Mouse (Mus musculus) A20 (cell line): ENCODE results near the gene Myo1h.

Source experiments
- DNase-seq: peaks from one replicate; pipeline ENCODE4 v3.0.0-alpha.2; 2011; ENCODE audit warnings: low read depth, low spot score

Gene Myo1h

GRCm38 (mm10) chr5:114288874-114289273 lies at the start of gene Myo1h:
Gene Myo1h, plus strand, starts transcription at chr5:114289166.
- DNase-seq = no peak

GRCm38 (mm10) chr5:114239737-114240136 lies 49.2 kb upstream of the Myo1h start:
- DNase-seq = no peak

DNA sequence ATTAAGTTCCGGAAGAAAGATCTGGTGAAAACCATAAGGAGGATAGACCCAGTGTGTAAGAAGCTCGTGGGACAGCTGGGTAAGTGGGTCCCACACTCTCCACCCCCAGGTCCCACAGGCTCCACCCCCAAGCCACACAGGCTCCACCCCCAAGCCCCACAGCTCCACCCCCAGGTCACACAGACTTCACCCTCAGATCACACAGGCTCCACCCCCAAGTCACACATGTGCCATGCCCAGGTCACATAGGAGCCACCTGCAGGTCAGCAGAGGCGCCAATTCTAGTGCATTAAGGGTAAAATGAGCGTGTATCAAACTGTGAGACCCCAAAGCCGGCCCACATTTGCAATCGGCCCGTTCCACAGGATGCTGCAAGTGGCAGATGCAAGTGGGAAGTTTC lies 42.5 kb upstream of the Myo1h start:
- peak; percentile 68 for DNase-seq

GRCm38 (mm10) chr5:114248174-114248589 lies 40.8 kb upstream of the Myo1h start:
- peak; percentile 86 for DNase-seq

DNA sequence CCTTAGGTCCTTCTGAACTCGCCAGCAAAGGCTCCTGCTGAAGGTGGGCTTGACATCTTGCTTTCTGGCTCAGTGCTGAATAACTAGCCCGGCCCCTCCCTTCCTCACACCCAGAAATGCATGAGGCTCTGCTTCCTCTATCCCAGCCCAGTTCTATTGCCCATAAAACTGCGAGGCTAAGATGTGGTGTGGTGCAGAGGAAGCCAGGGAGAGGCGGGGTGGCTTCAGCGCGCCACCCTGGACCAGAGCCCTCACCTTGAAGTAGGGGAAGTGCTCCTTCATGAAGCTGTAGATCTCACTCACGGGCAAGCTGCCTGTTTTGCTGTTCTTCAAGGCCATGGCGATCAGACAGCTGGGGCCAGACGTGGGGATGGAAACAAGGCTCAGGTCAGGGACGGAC lies 29.5 kb upstream of the Myo1h start:
- no peak for DNase-seq

- no peak for DNase-seq
Observed at GRCm38 (mm10) chr5:114261494-114261893, 27.5 kb upstream of the Myo1h start.

DNA sequence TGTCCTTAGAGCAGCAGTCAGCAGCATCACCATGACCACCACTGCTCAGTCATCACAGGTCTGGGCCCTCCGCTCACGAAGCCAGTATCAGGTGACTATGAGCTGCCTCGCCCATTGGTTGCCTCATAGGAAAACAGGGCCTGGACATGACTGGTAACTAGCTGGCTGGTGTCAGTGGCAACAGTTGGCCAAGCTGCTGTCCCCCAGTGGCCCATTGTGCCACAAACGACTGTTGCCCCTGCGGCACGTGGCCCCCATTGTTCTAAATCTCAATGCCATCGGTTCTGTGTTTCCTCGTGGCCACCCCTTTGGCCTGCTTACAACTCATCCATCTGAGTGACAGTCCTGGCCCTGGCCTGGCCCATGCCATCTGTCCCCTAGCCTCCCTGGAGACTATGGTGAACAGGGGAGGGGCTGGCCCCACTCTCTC lies 24.9 kb upstream of the Myo1h start:
- DNase-seq = no peak

DNA sequence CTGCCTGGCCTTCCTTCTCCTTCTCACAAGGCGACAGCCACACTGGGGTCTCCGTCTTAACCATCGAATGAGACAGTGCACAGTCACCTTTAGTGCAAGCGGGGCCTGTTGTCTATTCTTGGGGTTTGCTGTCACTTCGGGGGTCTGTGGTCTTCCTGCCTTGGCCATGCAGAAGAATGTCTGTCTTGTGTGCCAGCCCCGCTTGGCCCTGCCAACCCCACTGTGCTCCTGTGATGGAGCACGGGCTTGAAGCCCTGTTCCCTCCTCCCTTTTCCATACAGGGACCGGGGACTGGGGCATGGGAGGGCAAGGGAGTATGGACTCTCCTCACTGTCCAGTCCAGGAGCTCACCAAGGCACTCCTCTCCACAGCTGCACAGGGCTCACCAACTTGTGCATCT lies 24.2 kb upstream of the Myo1h start:
- DNase-seq = no peak

DNA sequence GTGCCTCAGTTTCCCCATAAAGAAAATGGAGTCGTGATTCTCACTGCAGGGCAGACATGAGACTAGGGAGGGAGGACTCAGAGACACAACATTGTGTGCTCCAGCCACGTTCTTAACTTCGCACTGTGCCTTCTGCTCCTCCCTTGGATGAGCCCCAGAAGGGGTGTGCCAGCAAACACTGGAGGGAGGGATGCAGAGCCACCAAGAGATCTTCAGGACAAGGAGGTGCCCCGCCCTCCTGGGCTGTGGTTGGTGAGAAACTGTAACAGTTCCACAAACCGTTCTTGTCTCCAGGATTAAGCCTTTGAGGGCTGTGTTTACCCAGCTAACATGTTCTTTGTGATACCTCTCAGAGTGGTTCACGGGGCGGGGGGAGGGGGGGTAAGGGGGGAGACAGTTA lies 20.3 kb upstream of the Myo1h start:
- DNase-seq = no peak

DNA sequence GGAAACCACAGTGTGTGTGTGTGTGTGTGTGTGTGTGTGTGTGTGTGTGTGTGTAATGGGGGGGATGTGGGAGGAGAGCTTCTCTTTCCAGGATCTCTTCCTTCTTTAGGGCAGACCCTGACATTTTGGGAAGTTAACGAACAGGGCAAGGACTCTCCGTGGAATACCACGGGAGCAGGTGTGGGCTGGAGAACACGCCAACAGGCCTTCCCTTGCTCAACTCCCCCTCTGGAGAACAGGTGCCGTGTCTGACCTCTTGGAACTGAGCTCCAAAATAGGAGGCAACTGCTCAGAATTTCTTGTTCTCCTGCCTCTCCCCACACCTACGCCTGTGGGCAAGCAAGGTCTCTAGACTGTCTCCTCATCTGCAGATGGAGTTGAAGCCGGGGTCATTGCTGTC lies 19.5 kb upstream of the Myo1h start:
- DNase-seq = no peak

DNA sequence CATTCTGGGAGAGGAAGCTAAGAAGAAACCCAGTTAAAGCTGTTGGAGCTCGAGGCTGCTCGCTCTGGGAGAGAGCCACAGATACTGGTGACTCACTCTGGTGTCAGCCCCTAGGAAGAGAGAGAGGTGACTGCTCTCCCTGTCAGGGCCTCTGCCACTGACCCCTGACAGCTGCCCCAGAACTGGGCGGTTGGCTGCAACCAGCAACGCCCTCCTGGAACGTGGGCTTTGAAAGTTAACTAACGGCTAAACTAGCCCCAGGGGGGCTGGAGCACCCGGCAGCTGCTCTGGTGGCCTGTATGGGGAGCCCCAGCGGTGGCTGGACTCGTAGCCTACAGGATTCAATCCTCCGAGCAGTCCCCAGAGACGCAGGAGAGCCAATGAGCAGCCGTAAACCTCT lies 19.0 kb upstream of the Myo1h start:
- DNase-seq = no peak

GRCm38 (mm10) chr5:114273693-114274402 lies 15.1 kb upstream of the Myo1h start, which contains the start of gene Foxn4:
Gene Foxn4, minus strand, starts transcription at chr5:114273807.
- DNase-seq = no peak

- no peak for DNase-seq
Observed at GRCm38 (mm10) chr5:114275339-114275738, 13.6 kb upstream of the Myo1h start.

- no peak for DNase-seq
Observed at GRCm38 (mm10) chr5:114275991-114276390, 13.0 kb upstream of the Myo1h start.

DNA sequence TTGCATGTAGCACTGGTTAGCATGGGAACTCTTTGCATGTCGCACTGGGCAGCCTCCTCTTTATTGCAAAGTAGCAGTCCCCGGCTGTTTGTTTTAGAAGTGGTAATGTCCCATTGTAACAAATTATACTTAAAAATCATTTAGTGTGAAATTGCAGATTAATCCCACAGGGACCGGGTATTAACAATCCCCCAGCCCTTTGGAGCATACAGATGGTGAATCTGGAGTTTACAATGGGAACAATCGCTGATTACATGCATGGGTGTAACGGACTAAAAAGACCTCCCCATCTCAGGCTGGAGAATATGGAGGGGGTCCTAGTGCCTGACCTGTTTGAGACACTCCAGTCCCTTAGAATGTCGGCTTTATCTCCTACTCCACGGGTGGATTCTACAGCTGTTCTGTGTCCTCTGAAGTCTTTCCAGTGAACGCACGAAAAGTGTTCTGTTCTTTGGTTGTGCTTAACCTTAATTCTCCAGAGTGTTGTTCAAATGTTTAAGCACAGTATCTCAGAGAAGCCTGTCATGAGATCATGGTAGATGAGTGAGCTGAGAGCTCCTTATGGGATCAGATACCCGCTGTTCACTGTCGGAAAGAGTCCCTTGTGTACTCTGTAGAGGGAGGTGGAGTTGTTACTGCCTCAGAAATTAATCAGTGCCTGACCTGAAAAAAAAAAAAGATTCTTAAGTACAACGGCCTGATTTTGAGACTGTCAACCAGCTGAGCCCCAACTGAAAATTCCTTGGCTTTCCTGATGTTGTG lies 9.4 kb upstream of the Myo1h start:
- DNase-seq = no peak

GRCm38 (mm10) chr5:114282346-114282745 lies 6.6 kb upstream of the Myo1h start:
- no peak for DNase-seq

GRCm38 (mm10) chr5:114284604-114285397 lies 4.2 kb upstream of the Myo1h start:
- no peak for DNase-seq

DNA sequence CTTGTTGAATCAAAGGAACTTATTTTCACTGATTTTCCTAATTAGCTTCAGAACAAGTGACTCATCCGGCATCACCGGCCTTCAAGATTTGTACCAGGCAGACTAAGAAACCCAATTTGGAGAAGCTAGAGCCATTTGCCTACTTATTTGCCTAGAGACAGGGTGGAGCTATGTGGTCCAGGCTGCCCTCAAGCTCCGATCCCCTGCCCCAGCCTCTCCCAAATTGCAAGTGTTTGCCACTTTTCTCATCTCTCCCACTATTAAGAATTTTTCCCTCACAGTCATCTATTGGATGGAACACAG lies 3.6 kb upstream of the Myo1h start:
- DNase-seq = no peak

GRCm38 (mm10) chr5:114286102-114286501 lies 2.9 kb upstream of the Myo1h start:
- peak; percentile 16 for DNase-seq

DNA sequence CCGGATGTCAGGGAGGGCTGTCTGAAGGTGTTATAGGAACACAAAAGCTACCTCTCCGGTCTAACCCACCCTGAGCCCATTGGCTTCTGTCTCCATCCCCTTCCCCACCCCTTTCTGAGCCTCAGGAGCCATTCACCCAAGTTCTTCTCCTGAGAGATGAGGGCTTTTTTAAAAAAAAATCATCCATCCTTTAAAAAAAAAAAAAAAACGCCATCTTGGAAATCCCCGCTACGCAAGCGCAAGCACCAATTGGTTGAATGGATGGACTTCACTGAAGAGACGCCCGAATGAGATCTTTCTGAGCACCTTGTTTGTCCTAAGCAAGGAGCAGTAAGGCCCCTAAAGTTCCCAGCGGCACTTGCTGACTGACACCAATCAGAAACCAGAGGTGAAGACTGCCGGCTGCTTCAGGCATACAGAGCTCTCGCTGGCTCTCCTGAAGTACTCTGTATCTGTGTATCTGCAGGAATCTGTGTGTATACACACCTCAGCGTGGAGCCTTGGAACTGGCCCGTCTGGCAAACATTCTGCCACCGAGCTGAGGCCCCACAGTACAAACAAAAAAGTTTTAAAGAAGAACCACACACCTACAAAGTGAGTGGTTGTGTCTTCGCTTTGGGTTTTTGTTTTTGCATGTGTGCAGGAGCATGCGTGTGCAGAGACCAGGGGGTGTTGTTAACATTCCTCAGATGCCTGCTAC lies 1.9 kb upstream of the Myo1h start:
- DNase-seq = no peak

- DNase-seq = no peak
Observed at GRCm38 (mm10) chr5:114288396-114288795, 570 bp upstream of the Myo1h start.

GRCm38 (mm10) chr5:114290004-114290403 lies 1.0 kb downstream of the Myo1h start:
- no peak for DNase-seq
